Mouse (Mus musculus): ENCODE measurements around the gene Msl1. TPM values are rescaled to one million over a fixed set of nuclear protein-coding genes. Genes with fewer than 3 reads are reported as not detected.
"Not testable (repeated sequence)": the region's sequence is repeated elsewhere in the genome, so short reads cannot be mapped to it uniquely, and the experiment has no call there.

The Msl1 gene
- polyA plus RNA-seq, 1 experiment, result 24.5 TPM

DNA sequence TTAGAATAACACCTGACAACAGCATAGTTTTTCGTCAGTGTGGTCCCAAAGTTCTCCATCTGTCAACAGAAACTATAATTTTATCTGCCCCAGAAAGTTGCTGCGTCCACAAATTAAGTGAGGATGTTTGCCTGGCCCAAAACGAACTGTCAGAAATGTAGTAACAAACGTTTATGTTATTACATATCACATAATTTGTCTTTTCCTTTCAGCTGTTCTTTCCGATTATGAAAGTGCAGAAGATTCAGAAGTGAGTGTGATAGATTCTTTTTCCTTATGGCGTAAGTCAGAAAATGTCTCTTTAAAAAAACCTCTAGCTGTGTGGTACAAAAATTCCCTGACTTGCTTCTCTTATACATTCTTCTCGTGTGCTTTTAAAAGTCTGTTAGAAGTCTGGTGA is 15.4 kb downstream of the Msl1 start:
- H3K4me1 ChIP-seq (ENCODE audit: control insufficient read depth, insufficient read depth, low read length), result peaks cover 7% of the 10 kb centered on the region; the same call in 1 of the 2 replicates
- no peak for DNase-seq
- 49% methylated on average over 7 of the region's 7 CpGs for WGBS
- TF ChIP-seq CTCF (conservative IDR thresholded peaks at IDR 0.05; ENCODE audit: insufficient read depth, insufficient read length, low read depth, low read length) (no peak), POLR2A (IDR thresholded peaks at IDR 0.05; ENCODE audit: low read depth, low read length) (no peak)
- H3K36me3 ChIP-seq (ENCODE audit: control insufficient read depth, insufficient read depth, low read length), result peaks cover 7% of the 10 kb centered on the region
- peak overlapping the region; percentile 75 for H3K4me3 ChIP-seq (ENCODE audit: insufficient read depth, low read depth, low read length)
- no peak overlapping the region for H3K27ac ChIP-seq (ENCODE audit: insufficient read depth, low read depth, low read length)
- H3K27me3 ChIP-seq (replicated peaks; ENCODE audit: control insufficient read depth, insufficient read depth, low read length), result no peaks in the 10 kb centered on the region

DNA sequence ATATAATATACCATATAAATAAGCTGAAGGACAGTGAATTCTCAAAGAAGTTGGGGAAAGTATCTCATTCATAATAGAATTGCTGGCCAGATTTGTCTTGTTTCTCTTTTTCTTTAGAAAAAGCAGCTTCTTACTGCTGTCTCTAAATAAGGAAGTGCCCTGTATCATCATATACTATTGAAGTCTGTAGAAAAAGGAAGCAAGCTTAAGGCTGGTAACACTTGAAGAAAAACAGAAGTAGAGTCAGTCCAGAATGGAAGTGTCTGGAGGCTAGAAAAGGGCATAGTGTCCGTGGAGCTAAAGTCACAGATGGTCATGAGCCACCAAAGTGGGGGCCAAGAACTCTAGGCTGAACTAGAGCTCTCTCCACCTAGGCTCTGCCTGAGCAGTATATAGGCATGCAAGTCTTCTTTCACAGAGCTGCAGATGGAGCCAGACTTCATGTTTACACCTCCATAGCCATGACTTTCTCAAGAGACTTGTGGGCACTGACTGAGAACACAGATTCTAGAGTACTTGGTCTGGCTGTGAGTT is 21.5 kb downstream of the Msl1 start:
- no peaks in the 10 kb centered on the region for H3K27me3 ChIP-seq (replicated peaks; ENCODE audit: control insufficient read depth, insufficient read depth, low read length)
- no peak overlapping the region for H3K27ac ChIP-seq (ENCODE audit: insufficient read depth, low read depth, low read length)
- DNase-seq, result no peak
- H3K4me3 ChIP-seq (ENCODE audit: insufficient read depth, low read depth, low read length), result no peak overlapping the region
- no peaks in the 10 kb centered on the region for H3K4me1 ChIP-seq (ENCODE audit: control insufficient read depth, insufficient read depth, low read length)
- WGBS, result 95% methylated on average over 1 of the region's 1 CpGs
- peaks cover 10% of the 10 kb centered on the region for H3K36me3 ChIP-seq (ENCODE audit: control insufficient read depth, insufficient read depth, low read length)
- no peak for TF ChIP-seq POLR2A (IDR thresholded peaks at IDR 0.05; ENCODE audit: low read depth, low read length)
- TF ChIP-seq CTCF (conservative IDR thresholded peaks at IDR 0.05; ENCODE audit: insufficient read depth, insufficient read length, low read depth, low read length), result no peak

DNA sequence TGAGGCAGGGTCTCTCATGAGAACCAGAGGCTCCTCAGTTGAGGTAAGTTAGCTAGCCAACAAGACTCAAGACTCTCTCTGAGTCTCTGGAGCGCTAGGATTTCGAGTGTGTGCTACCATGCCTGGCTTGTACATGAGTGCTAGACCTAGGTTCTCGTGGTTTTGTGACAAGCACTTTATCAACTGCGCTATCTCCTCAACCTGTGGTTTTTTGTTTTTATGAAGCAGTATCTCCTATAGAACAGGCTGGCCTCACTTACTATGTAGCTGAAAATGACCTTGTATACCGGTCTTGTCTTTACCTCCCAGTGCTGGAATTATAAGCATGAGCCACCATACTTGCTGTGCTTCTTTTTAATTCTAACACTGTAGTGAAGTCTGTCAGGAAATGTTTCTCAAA is 25.7 kb downstream of the Msl1 start:
- H3K27me3 ChIP-seq (replicated peaks; ENCODE audit: control insufficient read depth, insufficient read depth, low read length), result no peaks in the 10 kb centered on the region
- H3K4me1 ChIP-seq (ENCODE audit: control insufficient read depth, insufficient read depth, low read length), result no peaks in the 10 kb centered on the region
- H3K36me3 ChIP-seq (ENCODE audit: control insufficient read depth, insufficient read depth, low read length), result peaks cover 9% of the 10 kb centered on the region
- H3K4me3 ChIP-seq (ENCODE audit: insufficient read depth, low read depth, low read length), result no peak overlapping the region
- WGBS, result 93% methylated on average over 5 of the region's 5 CpGs
- H3K27ac ChIP-seq (ENCODE audit: insufficient read depth, low read depth, low read length), result no peak overlapping the region
- TF ChIP-seq CTCF (conservative IDR thresholded peaks at IDR 0.05; ENCODE audit: insufficient read depth, insufficient read length, low read depth, low read length) (no peak), POLR2A (IDR thresholded peaks at IDR 0.05; ENCODE audit: low read depth, low read length) (no peak)
- no peak for DNase-seq

DNA sequence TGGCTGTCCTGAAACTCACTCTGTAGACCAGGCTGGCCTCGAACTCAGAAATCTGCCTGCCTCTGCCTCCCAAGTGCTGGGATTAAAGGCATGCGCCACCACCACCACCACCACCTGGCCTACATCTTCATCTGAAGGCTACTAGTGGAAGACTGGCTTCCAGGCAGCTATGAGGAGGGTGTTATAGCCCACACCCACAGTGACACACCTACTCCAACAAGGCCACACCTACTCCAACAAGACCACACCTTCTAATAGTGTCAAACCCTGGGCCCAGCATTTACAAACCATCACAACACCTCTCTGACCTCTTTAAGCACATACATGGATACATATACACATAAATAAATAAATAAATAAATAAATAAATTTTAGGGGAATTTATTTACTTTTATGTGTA is 30.8 kb downstream of the Msl1 start:
- not testable (repeated sequence) for H3K4me3 ChIP-seq (ENCODE audit: insufficient read depth, low read depth, low read length); H3K27me3 ChIP-seq (replicated peaks; ENCODE audit: control insufficient read depth, insufficient read depth, low read length); H3K4me1 ChIP-seq (ENCODE audit: control insufficient read depth, insufficient read depth, low read length); H3K27ac ChIP-seq (ENCODE audit: insufficient read depth, low read depth, low read length); DNase-seq
- 96% methylated on average over 2 of the region's 2 CpGs for WGBS
- peaks cover 11% of the 10 kb centered on the region for H3K36me3 ChIP-seq (ENCODE audit: control insufficient read depth, insufficient read depth, low read length)

DNA sequence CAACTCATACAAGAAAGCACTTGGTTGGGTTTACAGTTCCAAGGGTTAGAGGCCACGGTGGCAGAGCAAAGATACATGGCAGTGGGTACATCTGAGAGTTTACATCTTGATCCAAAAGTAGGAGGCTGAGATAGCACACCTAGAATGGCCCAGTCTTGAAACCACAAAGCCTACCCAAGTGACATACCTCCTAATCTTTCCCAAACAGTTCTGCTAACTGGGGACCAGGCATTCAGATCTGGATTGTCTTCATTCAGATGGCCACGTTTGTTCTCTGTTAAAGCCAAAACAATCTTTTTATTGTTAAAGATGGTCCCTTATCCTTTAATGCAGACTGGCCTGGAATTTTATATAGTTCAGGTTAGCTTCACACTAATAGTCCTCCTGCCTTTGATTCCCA is 32.6 kb downstream of the Msl1 start:
- H3K4me3 ChIP-seq (ENCODE audit: insufficient read depth, low read depth, low read length), result no peak overlapping the region
- H3K36me3 ChIP-seq (ENCODE audit: control insufficient read depth, insufficient read depth, low read length), result peaks cover 15% of the 10 kb centered on the region
- no peaks in the 10 kb centered on the region for H3K27me3 ChIP-seq (replicated peaks; ENCODE audit: control insufficient read depth, insufficient read depth, low read length)
- no peak overlapping the region for H3K27ac ChIP-seq (ENCODE audit: insufficient read depth, low read depth, low read length)
- WGBS, result 84% methylated on average over 2 of the region's 2 CpGs
- H3K4me1 ChIP-seq (ENCODE audit: control insufficient read depth, insufficient read depth, low read length), result peaks cover 4% of the 10 kb centered on the region; the same call in 1 of the 2 replicates
- TF ChIP-seq POLR2A (IDR thresholded peaks at IDR 0.05; ENCODE audit: low read depth, low read length) (no peak), CTCF (conservative IDR thresholded peaks at IDR 0.05; ENCODE audit: insufficient read depth, insufficient read length, low read depth, low read length) (no peak)
- no peak for DNase-seq

DNA sequence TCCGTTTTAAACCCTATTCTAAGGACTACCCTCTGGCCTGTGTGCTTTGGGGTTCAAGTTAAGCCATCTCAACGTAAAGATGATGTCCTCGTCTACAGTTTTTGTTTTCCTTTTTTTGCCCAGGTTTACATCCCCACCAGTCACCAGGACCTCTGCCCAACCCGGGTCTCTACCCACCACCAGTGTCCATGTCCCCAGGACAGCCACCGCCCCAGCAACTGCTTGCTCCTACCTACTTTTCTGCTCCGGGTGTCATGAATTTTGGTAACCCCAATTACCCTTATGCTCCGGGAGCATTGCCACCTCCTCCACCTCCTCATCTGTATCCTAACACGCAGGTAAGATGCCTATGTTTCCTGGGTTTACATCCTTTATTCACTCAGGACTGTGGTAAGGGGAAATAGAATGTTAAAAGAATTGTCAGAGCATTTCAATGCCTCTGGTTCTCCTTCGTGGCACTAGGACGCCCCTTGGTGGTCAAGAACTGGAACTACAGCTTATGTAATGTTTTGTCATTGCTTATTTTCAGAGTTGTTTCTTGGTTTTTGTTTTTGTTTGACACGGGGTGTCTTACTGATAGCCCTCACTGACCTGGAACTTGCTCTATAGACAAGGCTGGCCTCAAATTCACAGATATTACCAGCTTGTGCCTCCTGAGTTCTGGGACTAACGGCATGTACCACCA is 33.9 kb downstream of the Msl1 start:
- no peaks in the 10 kb centered on the region for H3K27me3 ChIP-seq (replicated peaks; ENCODE audit: control insufficient read depth, insufficient read depth, low read length)
- WGBS, result 62% methylated on average over 12 of the region's 12 CpGs
- DNase-seq, result peak; percentile 52
- TF ChIP-seq CTCF (conservative IDR thresholded peaks at IDR 0.05; ENCODE audit: insufficient read depth, insufficient read length, low read depth, low read length) (peak; percentile 74), POLR2A (IDR thresholded peaks at IDR 0.05; ENCODE audit: low read depth, low read length) (no peak)
- H3K27ac ChIP-seq (ENCODE audit: insufficient read depth, low read depth, low read length), result peak overlapping the region; percentile 43; the same call in 1 of the 2 replicates
- peaks cover 15% of the 10 kb centered on the region for H3K36me3 ChIP-seq (ENCODE audit: control insufficient read depth, insufficient read depth, low read length)
- H3K4me3 ChIP-seq (ENCODE audit: insufficient read depth, low read depth, low read length), result no peak overlapping the region
- peaks cover 4% of the 10 kb centered on the region; the same call in 1 of the 2 replicates for H3K4me1 ChIP-seq (ENCODE audit: control insufficient read depth, insufficient read depth, low read length)

DNA sequence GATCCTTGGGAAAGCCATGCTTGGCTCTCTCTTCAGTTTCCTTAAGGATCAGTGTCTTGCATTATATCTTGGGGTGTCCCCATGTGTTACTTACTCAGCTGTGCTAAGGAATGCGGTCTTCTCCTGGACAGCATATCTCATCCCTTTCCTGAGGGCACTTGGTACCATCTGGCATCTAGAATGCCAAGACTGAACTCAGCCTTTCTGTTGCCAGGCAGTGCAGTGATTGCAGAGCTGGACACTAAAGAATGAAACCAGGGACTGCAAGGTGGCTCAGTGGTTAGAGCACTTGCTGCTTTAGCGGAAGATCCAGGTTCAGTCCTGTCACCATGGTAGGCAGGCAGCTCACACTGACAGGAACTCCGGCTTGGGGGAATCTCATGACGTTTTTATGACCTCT is 34.6 kb downstream of the Msl1 start:
- no peaks in the 10 kb centered on the region for H3K27me3 ChIP-seq (replicated peaks; ENCODE audit: control insufficient read depth, insufficient read depth, low read length)
- no peak for TF ChIP-seq CTCF (conservative IDR thresholded peaks at IDR 0.05; ENCODE audit: insufficient read depth, insufficient read length, low read depth, low read length)
- no peak for TF ChIP-seq POLR2A (IDR thresholded peaks at IDR 0.05; ENCODE audit: low read depth, low read length)
- whole genome bisulfite sequencing, result 57% methylated on average over 4 of the region's 4 CpGs
- no peak for DNase-seq
- no peak overlapping the region for H3K4me3 ChIP-seq (ENCODE audit: insufficient read depth, low read depth, low read length)
- H3K36me3 ChIP-seq (ENCODE audit: control insufficient read depth, insufficient read depth, low read length), result peaks cover 15% of the 10 kb centered on the region
- H3K4me1 ChIP-seq (ENCODE audit: control insufficient read depth, insufficient read depth, low read length), result peaks cover 4% of the 10 kb centered on the region; the same call in 1 of the 2 replicates
- 0 out of 2 replicates have a peak overlapping the region, but pooled peaks have one; percentile 43 for H3K27ac ChIP-seq (ENCODE audit: insufficient read depth, low read depth, low read length)

All from kidney, adult 2 months (tissue).